Mouse (Mus musculus): ENCODE measurements around the gene Tbck.

Gene Tbck

DNA sequence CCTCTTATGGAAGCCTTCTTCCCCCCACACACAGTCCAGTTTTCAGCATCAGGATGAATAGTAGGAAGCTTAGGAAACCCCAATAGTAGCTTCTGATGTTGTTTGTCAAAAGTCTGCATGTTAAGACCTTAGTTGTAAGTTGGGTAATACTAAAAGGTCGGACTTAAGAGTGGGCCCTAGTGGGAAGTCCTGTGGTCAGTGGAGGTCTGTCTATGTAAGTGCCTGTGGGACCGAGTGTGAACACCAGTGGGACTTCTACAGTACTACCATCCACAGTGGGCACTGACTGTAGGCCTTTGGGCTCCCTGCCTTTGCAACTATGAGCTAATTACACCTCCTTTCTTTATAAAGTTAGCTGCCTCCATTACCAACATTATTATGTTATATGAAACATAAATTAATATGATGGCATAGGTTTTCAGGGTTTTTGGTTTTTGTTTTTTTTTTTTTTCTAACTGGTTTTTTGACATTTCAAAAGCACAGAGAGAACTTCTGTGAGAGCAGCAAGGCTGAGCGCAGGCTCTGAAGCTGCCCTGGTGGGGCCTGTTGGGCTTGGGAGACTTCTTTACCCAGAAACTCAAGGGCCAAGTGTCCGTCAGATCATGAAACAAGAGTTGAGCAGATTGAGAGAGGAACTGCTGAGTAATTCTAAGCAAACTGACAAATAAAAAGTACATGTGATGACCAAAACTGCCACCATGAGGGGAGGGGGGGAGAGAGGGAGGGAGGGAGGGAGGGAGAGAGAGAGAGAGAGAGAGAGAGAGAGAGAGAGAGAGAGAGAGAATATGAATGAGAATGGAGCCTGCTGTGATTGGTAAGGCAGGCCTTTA is 131.8 kb downstream of the Tbck start:
- intact Hi-C loops (cut with DNase I): no loop called here

DNA sequence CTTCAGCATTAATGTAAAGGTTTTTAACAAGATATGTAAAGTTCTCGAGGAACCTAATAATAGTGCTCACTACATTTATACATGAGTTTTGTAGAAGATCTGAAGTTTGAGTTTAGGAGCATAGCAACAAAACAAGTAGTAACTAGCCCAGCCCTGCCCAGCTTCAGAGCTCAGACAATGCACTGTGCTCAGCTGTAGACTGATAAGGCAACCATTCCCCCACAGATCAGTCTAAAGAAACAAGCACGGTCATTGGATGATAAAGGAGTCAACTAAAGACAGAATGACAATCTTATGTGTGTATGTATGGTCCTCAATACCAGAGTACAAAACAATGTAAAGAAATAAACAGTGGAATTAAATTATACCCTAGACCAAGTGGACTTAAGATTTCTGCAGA is 135.5 kb downstream of the Tbck start:
- intact Hi-C loops (cut with DNase I): no loop called here

DNA sequence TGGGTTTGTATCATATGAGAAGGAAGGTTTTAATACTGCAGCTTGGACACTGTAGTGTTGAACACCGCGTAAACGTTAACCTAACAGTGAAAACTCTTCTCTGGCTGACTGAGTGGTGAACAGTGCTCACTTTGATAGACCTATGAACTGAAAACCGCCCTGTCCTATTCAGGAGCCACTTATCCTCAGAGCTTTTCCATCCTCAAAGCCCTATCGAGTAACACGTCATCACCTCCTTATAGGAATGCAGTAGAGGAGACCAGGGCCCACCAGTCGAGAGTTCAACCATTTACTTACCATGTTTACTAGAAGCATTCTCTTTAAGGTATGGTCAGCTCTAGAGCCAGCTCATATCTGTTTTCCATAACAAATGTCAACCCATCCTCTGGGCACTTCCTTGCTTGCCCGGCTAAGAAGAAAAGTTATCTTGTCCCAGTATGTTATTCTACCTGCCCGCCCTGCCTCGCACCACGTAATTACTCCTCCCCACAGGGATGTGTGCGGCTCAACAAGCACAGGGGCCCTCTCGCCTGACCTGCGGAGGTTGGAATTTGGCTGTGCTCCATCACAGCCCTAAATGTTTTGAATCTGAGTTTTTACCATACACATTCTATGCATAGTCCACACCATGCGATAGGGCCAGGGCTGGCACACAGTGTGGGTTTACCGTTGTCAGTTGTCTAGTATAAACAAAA is 147.4 kb downstream of the Tbck start:
- intact Hi-C loops (cut with DNase I): no loop called here

DNA sequence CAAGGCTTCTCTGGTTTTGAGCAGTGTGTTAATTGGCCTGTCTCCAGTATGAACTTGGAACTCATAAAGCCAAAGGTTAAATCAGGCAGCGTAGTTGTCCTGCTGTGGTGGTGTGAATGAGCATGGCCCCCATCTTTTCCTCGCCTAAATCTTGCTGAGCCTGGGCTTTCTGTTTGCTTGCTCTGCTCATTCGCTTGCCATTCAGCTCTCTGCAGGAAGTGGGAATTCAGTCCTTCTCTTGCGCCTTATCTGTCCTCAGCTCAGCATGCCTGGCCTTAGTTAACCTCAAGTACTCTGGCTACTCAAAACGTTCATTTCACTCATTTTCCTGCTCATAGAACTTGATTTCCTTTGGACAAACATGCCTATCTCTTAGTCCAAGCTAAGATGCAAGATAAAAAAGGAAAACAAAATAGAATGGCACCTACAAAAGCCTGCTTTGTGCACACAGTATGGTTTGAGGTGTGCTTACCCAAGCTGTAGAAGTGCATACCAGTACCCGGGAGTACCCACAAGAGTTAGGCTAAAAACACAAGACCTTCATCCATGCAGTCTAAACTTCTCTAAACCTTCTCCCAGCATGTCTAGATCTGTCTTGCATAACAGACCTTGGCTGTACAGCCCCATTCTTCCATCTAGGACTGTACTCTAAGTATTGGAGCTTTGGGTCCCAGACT is 151.3 kb downstream of the Tbck start:
- intact Hi-C loops (cut with DNase I): no loop called here

DNA sequence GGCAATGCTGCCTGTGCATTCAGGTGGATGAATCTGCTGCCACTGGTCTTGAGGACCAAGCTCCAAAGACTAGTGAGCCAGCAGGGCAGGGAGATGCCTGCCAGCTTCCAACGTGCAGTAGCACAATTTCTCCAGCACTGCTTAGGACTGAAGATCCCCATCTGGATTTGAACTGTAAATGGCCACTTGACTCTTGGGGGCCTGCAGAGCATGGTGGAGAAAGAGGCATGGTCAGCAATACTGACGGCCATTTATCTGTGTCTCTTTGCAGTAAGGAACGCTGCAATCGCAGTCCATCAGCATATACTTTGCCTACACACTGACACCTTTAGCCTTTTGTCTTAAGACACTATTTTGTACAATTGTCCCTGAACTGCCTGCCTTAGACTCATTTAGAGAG is 153.2 kb downstream of the Tbck start:
- intact Hi-C loops (cut with DNase I): no loop called here

DNA sequence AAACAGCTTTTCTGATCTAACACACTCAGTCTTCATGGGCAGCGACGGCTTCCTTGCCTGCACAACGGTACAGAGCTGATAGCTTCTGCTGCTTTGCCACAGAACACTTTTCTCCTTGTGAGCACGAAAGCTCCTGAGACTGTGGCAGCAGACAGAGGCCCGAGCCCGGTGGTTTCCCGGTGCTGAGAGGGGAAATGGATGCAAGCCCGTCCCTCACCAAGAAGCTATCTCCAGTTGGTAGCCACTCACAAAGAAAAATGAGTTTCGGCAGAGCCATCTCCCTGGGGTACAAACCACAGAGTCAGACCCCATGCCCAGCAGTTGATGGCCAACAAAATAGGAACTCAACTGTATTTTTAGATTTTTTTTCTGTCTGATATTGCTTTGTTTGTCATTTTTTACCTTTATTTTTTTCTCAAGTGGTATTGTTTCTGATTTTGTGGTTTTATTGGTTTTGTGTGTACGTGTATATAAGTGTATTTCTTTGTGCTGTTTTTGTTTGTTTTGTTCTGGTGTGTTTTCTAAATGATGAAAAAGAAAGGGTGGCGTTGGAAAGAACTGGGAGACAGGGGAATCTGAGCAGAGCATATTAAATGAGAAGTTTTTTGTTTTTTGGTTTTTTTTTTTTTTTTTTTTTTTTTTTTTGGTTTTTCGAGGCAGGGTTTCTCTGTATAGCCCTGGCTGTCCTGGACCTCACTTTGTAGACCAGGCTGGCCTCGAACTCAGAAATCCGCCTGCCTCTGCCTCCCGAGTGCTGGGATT is 154.9 kb downstream of the Tbck start:
- intact Hi-C loops (cut with DNase I): no loop called here

DNA sequence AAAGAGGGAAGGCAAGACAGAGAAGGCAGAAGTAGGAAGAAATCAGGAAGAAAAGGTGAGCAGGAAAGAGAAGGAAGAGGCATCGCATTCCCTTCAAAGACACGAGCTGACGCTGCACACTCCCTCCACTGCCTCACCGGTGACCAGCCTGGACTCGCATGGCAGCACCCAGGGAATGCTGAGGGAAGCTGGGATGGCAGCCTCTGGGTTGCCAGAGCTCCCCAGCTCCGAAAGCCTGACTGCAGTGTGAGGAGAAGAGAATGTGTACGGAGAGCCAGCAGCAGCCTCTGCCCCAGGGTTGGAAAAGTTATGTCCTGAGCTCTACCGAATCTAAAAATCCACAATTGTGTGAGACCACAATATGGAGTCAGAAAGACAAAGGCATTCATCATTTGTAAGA is 155.6 kb downstream of the Tbck start:
- intact Hi-C loops (cut with DNase I): no loop called here

DNA sequence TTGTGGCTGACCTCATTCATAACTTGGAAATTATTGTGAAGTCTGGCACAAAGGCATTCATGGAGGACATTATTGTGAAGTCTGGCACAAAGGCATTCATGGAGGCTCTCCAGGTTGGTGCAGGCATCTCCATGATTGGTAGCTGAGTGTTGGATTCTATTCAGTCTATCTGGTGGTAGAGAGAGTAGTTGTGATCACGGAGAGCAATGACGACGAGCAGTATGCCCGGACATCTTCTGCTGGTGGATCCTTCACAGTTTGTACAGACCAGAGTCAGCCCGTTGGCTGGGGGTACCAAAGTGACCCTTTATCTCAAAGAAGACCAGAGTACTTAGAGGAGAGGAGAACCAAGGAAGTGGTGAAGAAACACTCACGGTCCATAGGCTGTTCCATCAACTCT is 158.7 kb downstream of the Tbck start:
- intact Hi-C loops (cut with DNase I): no loop called here

DNA sequence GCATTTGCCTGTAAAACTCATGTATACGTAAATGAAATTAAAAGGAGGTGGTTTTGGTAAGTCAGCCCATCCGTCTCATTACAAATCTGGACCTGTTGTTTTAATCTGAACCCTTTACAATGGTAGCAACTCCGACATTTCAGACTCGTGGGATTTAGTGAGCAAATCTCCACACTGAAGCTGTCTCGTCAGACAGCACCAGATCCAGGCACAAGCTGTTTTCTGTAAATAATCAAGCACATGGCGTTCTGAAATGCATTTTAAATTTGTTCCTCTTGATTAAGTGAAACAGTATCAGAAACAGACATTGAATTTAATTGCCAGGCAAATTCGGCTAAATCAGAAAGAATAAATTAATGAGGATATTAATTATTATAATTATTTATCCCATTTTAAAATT is 165.7 kb downstream of the Tbck start:
- intact Hi-C loops (cut with DNase I): no loop called here

DNA sequence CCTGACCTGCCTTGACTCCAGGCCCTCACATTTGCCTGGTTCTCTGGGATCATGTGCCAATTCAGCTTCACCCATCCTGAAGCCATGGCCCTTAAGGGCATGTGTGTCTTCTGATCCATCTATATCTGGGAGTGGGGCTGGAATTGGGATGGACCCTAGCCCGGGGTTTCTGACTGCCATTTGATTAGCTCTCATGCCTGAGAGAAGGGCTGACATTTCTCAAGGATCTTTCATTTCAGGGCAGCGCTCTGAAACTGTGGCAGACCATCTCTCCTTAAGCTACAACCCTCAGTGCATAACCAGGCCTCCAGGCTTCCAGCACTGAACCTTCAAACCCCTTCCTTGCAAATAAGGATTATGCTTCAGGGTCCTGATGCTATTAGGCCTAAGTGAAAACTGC is 166.5 kb downstream of the Tbck start:
- intact Hi-C loops (cut with DNase I): no loop called here

DNA sequence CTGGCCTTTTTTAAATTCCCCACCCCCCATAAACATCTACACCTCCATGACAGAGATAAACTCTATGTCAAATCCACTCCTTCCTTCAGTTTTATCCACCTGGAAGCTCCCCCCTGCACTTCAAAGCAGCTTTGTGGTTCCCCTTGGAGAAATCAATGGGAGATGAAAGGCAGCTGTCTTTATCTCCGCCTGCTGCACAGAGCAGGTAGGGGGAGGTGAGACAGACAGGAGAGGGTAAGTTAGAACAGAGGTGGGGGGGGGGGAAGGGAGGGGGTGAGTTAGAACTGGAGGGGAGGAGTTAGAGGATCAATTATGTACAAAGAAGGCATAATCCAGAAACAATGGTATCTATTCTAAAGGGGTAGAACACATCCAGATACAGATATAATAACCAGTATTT is 167.5 kb downstream of the Tbck start:
- intact Hi-C loops (cut with DNase I): no loop called here

DNA sequence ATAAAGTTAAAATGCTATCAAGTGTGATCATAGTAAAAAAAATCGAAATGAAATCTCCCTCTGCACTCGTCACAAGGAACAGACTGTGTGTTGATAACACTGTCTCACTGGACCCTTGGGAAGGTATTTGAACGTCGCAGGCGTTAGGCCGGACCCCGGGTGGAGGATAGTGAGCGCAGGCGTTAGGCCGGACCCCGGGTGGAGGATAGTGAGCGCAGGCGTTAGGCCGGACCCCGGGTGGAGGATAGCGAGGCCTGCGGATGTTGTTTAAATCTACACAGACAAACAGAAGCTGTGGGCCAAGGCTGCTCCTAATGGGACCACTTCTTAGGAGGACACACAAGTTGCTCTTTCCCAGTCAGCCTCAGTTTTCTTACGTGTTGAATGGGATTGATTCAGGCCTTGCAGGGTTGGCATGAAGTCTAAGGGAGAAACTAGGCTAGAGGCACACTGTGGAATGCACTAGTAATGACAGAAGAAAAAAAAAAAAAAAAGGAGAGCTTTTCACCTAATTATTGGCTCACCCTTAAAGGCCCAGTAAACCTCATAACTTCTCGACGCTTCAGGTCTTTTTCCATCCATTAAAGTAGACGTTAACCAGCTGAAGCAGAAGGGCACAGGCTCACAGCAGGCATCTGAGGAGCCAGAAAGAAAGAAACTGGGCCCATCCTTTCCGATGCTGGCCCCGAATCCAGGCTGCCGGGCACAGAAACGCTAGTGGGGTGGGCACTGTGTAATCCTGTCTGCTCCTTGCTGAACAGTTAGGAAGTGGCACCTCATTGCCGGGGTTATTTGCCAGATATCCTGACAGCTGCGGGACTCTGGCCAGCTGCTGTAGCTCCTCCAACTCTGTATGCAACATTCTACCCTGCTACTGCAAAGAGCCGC is 168.1 kb downstream of the Tbck start:
- intact Hi-C loops (cut with DNase I): no loop called here

DNA sequence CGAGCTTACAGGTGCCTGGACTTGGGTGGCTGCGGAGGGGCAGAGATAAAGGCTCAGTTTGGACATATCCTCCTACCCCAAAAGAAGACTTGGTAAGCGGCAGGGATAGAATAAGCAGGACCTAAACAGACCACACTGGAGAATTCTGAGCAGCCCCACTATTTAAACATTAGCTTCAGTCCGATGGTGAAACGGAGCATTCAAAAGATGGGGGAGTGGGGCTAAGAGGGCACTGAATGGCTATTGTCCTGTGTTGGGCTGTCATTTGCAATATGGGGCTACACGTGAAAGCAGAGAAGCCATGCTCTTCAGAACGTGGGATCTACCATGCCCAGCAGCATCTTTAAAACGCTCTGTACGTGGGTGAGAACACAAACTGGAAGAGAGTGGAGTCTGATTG is 170.3 kb downstream of the Tbck start:
- intact Hi-C loops (cut with DNase I): no loop called here

DNA sequence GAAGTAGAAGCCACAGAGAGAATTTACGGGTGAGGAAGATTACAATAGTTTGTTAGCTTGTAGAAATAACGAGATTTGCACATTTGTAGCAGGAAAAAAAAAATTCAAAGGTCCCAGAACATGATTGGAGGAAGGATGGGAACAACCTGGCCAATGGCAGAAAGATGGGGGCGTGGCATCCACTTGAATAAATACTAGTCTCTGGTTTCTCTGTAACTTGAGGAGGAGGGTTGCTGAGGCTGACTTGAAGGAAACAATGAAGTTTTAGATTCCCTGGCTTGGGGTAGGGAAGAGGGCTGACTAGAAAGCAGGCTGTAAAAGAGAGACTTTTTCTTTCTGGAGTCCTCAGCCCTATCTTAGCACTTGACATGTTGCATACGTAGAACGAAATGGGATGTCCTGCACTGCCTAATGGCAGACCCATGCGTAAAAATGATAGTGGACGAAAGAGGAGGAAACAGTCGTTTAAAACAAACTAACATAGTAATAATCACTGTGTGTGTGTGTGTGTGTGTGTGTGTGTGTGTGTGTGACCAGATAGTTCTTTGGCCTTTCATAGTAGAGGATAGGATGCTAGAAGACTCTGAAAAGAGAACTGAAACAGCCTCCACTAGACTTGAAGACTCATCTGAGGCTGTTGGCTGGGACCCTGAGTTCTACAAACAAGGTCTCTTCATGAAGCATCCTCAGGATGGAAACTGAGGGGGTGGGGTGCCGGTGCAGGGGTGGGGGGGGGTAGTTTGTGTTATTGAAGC is 171.7 kb downstream of the Tbck start:
- intact Hi-C loops (cut with DNase I): no loop called here

DNA sequence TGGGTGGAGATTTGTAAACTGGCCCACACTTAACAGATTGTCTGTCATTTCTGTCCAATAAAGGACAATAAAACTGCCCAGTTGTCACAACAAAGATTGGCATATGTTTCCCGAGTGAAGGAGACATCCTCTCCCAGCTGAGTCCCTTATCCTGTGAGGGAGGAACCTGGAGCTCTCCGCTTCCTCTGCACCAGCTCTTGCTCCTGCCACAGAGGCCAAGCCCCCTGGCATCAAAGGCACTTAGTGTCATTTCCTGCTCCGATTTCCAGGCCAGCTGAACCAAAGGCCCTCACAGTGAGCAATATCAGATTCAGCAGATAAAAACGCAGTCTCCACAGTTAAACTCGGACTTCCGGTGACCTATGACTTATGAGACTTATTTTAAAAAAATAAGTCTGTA is 172.7 kb downstream of the Tbck start:
- intact Hi-C loops (cut with DNase I): no loop called here

DNA sequence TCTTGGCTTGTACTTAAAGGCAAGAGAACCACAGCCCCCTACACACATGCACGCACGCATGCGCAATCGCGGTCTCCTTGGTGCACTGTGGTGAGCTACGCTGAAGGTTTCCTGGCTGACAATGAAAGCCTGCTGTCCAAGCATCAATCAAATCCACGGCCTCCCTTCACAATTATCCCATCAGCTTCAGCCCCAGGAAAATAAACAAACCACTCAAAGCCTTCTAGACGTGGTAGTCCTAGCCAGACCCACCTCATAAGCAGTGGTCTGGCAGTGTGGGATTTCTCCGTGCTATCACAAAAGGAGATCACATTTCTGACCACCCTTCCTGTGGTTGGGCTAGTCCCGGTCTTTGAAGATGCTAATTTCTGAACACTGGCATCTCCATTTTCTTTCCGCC is 174.9 kb downstream of the Tbck start:
- intact Hi-C loops (cut with DNase I): no loop called here

DNA sequence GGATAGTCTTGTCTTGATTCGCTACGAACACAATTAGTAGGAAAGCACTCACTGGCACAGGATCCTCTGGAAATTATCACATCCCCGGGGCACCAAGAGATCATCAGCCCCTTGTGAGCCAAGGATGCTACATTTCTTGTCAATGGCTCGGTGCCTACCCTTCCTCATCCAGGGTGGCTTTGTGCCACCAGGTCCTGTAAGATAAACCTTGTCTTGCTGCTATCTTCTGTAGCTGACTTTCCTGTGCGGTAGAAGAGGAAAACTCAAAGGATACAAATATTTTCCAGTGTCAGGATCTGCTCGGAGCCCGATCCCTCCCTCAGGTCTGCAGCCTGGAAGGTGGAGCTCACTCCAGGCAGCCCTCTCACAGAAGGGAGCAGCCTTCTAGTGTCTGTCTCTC is 175.6 kb downstream of the Tbck start:
- intact Hi-C loops (cut with DNase I): no loop called here

DNA sequence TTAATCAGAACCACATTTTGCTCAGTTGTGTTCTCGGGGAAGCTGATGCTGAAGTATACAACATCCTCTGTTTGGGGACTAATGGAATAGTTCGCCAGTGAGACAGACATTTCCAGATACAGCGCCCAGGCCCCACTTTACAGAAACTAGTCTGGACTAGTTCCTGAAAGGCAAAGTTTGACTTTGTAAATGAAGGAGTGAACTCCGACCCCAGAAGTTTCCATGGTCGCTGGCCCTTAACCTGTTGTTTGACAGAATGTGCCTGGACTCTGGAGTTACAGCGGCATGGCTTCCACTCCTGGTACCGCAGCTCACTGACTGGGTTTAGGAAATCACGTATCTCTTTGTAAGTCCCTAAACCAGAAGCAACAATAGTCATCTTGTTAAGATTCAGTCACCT is 176.9 kb downstream of the Tbck start:
- intact Hi-C loops (cut with DNase I): no loop called here

DNA sequence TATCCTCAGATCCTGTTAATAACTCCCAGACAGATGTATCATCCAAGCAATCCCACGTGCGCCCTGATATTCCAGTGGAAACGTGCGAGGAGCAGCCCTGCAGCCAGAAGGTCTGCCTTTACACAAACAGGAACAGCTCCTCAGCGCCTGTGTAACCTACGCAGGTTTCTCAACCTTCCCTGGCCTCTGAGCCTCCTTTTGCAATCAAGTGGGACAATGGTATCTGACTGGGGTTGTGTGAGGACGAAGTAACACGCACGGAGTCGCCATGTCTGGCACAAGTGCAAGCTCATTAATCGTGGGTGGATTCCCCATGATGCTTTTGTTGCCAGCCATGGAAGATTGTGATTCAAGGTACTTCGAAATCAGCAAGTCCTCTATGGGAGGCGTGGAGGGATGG is 179.9 kb downstream of the Tbck start:
- intact Hi-C loops (cut with DNase I): no loop called here

DNA sequence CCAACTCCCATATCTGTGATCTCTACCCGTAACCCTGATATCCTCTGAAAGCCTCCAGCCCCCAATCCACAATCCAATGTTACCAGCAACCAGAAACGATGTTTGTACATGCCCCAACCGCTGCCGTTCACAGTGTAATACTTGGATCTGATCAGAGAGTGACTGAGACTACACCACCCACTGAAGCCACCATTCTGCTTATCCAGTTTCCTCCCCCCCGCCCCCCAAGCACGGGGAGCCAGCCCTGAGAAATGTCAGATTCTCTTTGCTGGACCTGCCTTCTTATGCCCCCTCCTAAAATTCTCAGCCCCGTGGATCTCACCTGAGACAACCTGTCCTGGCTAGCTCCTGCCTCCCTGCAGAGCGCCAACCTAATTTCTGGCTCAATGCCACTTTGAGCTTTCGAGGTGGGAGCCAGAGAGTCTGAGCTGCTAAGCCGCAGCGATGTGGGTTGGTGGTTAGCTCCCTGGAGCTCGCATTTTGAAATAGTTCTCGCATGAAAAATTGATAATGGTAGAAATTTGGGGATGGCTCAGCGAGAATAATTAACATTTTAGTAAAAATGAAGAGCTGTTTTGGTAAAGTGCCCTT is 180.5 kb downstream of the Tbck start:
- intact Hi-C loops (cut with DNase I): no loop called here

Data from adrenal gland (tissue).